ENCODE assay signal across 30 mouse cellular contexts in the genomic region with DNA sequence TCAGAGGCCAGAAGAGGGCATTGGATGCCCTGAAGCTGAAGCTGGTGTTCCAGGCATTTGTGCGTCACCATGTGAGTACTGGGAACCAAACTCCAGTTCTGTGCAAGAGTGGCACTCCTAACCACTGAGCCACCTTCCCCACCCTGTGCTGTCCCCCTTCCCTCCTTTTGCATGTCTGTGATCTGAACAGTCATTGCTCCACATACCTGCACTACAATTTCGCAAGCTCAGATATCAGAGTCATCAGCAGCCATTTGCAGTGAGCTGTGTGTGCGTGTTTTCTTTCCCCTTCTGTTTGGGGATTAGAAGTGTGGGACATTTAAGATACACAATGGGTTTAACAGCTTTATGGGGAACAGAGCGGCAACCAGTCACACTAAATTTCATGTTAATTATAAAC.
"Had no signal": no experiment of that assay in that cellular context is flagged by ENCODE, and none has a peak within 500 bp of the region (broad histone marks: within the 10 kb centered on the region; RNA-seq: fewer than 3 reads in every experiment).

No protein-coding gene starts in this region.

- H3K9me3 ChIP-seq: limb, embryonic 10.5 days; limb, embryonic 12.5 days; limb, embryonic 13.5 days; limb, embryonic 15.5 days; liver, embryonic 12.5 days; liver, embryonic 13.5 days; liver, embryonic 15.5 days; lung, embryonic 15.5 days; midbrain, embryonic 10.5 days; midbrain, embryonic 12.5 days; midbrain, embryonic 13.5 days; midbrain, embryonic 15.5 days; neural tube, embryonic 12.5 days had no signal

- H3K9ac ChIP-seq: limb, embryonic 12.5 days; limb, embryonic 13.5 days; limb, embryonic 15.5 days; liver, embryonic 12.5 days; liver, embryonic 13.5 days; liver, embryonic 14.5 days; liver, embryonic 15.5 days; liver, postnatal 0 days; lung, embryonic 14.5 days; lung, embryonic 15.5 days; midbrain, embryonic 12.5 days; midbrain, embryonic 13.5 days; midbrain, embryonic 15.5 days; neural tube, embryonic 12.5 days had no signal

- H3K27ac ChIP-seq: limb, embryonic 10.5 days; limb, embryonic 12.5 days; limb, embryonic 13.5 days; limb, embryonic 15.5 days; liver, embryonic 12.5 days; liver, embryonic 13.5 days; liver, embryonic 14.5 days; liver, embryonic 15.5 days; lung, embryonic 15.5 days; macrophage; midbrain, embryonic 10.5 days; midbrain, embryonic 12.5 days; midbrain, embryonic 13.5 days; midbrain, embryonic 15.5 days; neural tube, embryonic 12.5 days had no signal

- H3K4me1 ChIP-seq: liver, embryonic 12.5 days; liver, embryonic 13.5 days; liver, embryonic 15.5 days; lung, embryonic 15.5 days; megakaryocyte, embryonic 14.5 days; midbrain, embryonic 10.5 days; midbrain, embryonic 12.5 days; midbrain, embryonic 13.5 days; midbrain, embryonic 15.5 days; neural tube, embryonic 12.5 days had no signal

- H3K36me3 ChIP-seq: limb, embryonic 10.5 days; limb, embryonic 12.5 days; limb, embryonic 13.5 days; limb, embryonic 15.5 days; liver, embryonic 12.5 days; liver, embryonic 13.5 days; liver, embryonic 15.5 days; lung, embryonic 15.5 days; midbrain, embryonic 10.5 days; midbrain, embryonic 12.5 days; midbrain, embryonic 13.5 days; midbrain, embryonic 15.5 days; neural tube, embryonic 12.5 days had no signal

- H3K27me3 ChIP-seq: limb, embryonic 12.5 days; limb, embryonic 13.5 days; limb, embryonic 15.5 days; liver, embryonic 12.5 days; liver, embryonic 13.5 days; liver, embryonic 15.5 days; lung, embryonic 15.5 days; megakaryocyte, embryonic 14.5 days; midbrain, embryonic 12.5 days; midbrain, embryonic 13.5 days; midbrain, embryonic 15.5 days; neural tube, embryonic 12.5 days had no signal

- H3K4me3 ChIP-seq: limb, embryonic 10.5 days; limb, embryonic 12.5 days; limb, embryonic 13.5 days; limb, embryonic 15.5 days; liver, embryonic 12.5 days; liver, embryonic 13.5 days; liver, embryonic 15.5 days; lung, embryonic 15.5 days; megakaryocyte, embryonic 14.5 days; midbrain, embryonic 10.5 days; midbrain, embryonic 12.5 days; midbrain, embryonic 13.5 days; midbrain, embryonic 15.5 days; myocyte; neural tube, embryonic 12.5 days had no signal

- ATAC-seq: liver, embryonic 12.5 days; liver, postnatal 0 days; midbrain, embryonic 13.5 days; midbrain, embryonic 15.5 days; midbrain, embryonic 16.5 days had no signal

- DNase-seq: left cerebral cortex, postnatal 4 days; liver; liver, embryonic 13.5 days; liver, postnatal 0 days; lung, adult 18-20 months; lung, adult 2 months; lung, embryonic 14.5 days; lung, postnatal 10 days; lung, postnatal 14 days; lung, postnatal 36 days; lung, postnatal 4 days; midbrain, embryonic 14.5 days had no signal

- H3K4me2 ChIP-seq: limb, embryonic 12.5 days; limb, embryonic 13.5 days; limb, embryonic 15.5 days; liver, embryonic 11.5 days; liver, embryonic 12.5 days; liver, embryonic 13.5 days; liver, embryonic 15.5 days; lung, embryonic 14.5 days; lung, embryonic 15.5 days; midbrain, embryonic 12.5 days; midbrain, embryonic 13.5 days; midbrain, embryonic 15.5 days; neural tube, embryonic 12.5 days had no signal
